Mouse (Mus musculus) layer of hippocampus, adult 9-10 months (tissue): ENCODE data around the gene Spcs2.

Source experiments
- DNase-seq: peaks from one replicate; pipeline ENCODE4 v3.0.0; 2022; ENCODE audit warnings: low spot score

Gene Spcs2

GRCm38 (mm10) chr7:99863362-99863761, at the start of gene Spcs2:
Gene Spcs2 (minus strand): TSS chr7:99863462.
- DNase-seq: no peak

GRCm38 (mm10) chr7:99911038-99911437, 47.8 kb upstream of the Spcs2 start:
- no peak for DNase-seq

- DNase-seq: no peak
These were observed 44.2 kb upstream of the Spcs2 start for GRCm38 (mm10) chr7:99907463-99907862.

- no peak for DNase-seq
These were observed 43.1 kb upstream of the Spcs2 start for GRCm38 (mm10) chr7:99906346-99906745.

- no peak for DNase-seq
These were observed 41.3 kb upstream of the Spcs2 start for GRCm38 (mm10) chr7:99904421-99905005.

- DNase-seq: no peak
These were observed 39.8 kb upstream of the Spcs2 start for GRCm38 (mm10) chr7:99902918-99903665.

GRCm38 (mm10) chr7:99902208-99902607, 38.9 kb upstream of the Spcs2 start:
- no peak for DNase-seq

- DNase-seq: no peak
These were observed 33.6 kb upstream of the Spcs2 start for GRCm38 (mm10) chr7:99896905-99897304.

GRCm38 (mm10) chr7:99894478-99894877, 31.2 kb upstream of the Spcs2 start:
- DNase-seq: no peak

GRCm38 (mm10) chr7:99893967-99894366, 30.7 kb upstream of the Spcs2 start:
- DNase-seq: no peak

- DNase-seq: no peak
These were observed 29.1 kb upstream of the Spcs2 start for GRCm38 (mm10) chr7:99892351-99892750.

- DNase-seq: peak; percentile 32
These were observed 28.2 kb upstream of the Spcs2 start for GRCm38 (mm10) chr7:99891471-99891870.

- no peak for DNase-seq
These were observed 27.0 kb upstream of the Spcs2 start for GRCm38 (mm10) chr7:99890168-99890755.

- no peak for DNase-seq
These were observed 26.1 kb upstream of the Spcs2 start for GRCm38 (mm10) chr7:99889175-99889880.

GRCm38 (mm10) chr7:99887743-99888142, 24.5 kb upstream of the Spcs2 start:
- DNase-seq: no peak

- no peak for DNase-seq
These were observed 24.0 kb upstream of the Spcs2 start for GRCm38 (mm10) chr7:99887230-99887735.

GRCm38 (mm10) chr7:99878254-99878653, 15.0 kb upstream of the Spcs2 start:
- peak; percentile 56 for DNase-seq

GRCm38 (mm10) chr7:99876345-99876744, 13.1 kb upstream of the Spcs2 start:
- DNase-seq: peak; percentile 88

- DNase-seq: no peak
These were observed 12.6 kb upstream of the Spcs2 start for GRCm38 (mm10) chr7:99875891-99876290.

GRCm38 (mm10) chr7:99873965-99874364, 10.7 kb upstream of the Spcs2 start:
- no peak for DNase-seq

- no peak for DNase-seq
These were observed 6.0 kb upstream of the Spcs2 start for GRCm38 (mm10) chr7:99869296-99869695.

GRCm38 (mm10) chr7:99865219-99865618, 2.0 kb upstream of the Spcs2 start:
- DNase-seq: no peak
